Mouse (Mus musculus): ENCODE measurements at regions not wholly inside any gene's neighbourhood (a gene's known extent, or its start where the extent isn't known, plus 50 kb on each side); places are given as distances from the start of the nearest gene placed in this dataset.
A peak's percentile ranks its signal among the peaks of the same experiment; 100 is the strongest.

GRCm38 (mm10) chr12:67471666-67472065 lies 249.3 kb upstream of the Mdga2 start:
- DNase-seq (ENCODE audit: low spot score in 2 of 2) = no peak

DNA sequence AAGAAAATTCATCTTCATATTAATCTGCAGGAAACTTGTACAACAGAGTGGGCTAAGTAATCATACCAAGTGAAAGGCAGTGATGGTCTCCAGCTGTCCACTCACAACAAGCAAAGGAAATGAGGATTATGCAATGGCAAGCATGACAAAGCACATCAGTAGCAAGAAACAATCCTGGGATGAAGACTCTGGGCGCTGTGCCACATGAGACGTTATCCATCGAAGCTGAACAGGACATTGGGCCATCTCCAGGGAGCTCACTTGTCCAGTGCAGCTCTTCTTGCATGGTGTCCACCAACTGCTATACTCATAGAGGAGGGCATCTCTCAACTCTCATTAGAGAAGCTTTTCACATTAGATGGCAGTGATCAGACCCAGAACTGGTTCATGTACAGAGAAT lies 248.7 kb upstream of the Mdga2 start:
- no peak for DNase-seq (ENCODE audit: low spot score in 2 of 2)

- DNase-seq (ENCODE audit: low spot score in 2 of 2) = no peak
These were observed 226.8 kb upstream of the Mdga2 start for GRCm38 (mm10) chr12:67449109-67449508.

DNA sequence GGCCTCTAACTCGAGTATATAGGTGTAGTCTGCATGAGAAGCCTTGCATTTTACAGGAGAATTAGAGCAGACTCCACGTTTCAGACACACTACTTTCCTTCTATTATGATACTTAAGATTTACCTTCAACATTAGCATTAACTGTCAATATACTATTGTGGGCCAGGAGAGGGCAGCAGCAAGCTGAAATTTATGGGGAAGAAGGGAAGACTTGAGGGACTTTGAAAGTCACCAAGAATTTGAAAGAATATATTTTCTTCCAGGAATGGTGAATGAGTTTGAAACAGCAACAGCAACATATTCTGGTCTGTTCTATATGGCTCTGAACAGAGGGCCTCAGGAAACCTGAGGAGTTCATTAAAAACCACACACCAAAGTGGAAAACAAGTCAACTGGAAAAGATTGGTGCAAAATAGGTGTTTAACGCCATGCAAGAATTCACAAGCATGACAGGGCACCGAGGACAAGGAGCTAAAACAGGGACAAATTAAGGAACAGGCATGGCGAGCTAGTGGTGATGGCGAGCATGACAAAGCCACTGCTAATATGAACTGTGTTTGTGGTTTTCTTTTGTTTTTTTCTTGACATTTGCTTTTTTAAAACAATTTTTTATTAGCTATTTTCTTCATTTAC lies 208.1 kb upstream of the Mdga2 start:
- DNase-seq (ENCODE audit: low spot score in 2 of 2) = peak in 1 of 2 experiments; percentile 17

- DNase-seq (ENCODE audit: low spot score in 2 of 2) = no peak
These were observed 204.5 kb upstream of the Mdga2 start for GRCm38 (mm10) chr12:67426801-67427200.

GRCm38 (mm10) chr12:67399537-67399936 lies 177.2 kb upstream of the Mdga2 start:
- DNase-seq (ENCODE audit: low spot score in 2 of 2) = no peak

- DNase-seq (ENCODE audit: low spot score in 2 of 2) = no peak
These were observed 152.2 kb upstream of the Mdga2 start for GRCm38 (mm10) chr12:67374530-67374929.

DNA sequence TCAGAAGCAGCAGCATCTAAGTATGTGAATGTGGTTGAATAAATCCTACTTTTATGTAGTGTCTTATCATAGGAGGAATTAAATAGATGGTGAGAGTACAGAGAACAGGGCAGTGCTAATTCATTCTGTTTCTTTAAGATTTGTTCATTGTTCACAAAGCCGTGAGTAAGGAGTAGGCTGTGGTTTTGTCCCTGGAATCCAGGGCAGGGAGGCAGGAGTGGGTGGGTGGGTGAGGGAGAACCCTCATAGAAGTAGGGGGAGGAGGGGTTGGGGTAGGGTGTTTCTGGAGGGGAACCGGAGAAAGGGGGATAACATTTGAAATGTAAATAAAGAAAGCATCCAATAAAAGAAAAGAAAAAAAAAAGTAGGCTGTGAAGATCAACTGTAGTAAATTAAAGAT lies 126.2 kb upstream of the Mdga2 start:
- DNase-seq (ENCODE audit: low spot score in 2 of 2) = no peak

- no peak for DNase-seq (ENCODE audit: low spot score in 2 of 2)
These were observed 110.2 kb upstream of the Mdga2 start for GRCm38 (mm10) chr12:67332483-67332998.

GRCm38 (mm10) chr12:67326326-67326725 lies 104.0 kb upstream of the Mdga2 start:
- no peak for DNase-seq (ENCODE audit: low spot score in 2 of 2)

DNA sequence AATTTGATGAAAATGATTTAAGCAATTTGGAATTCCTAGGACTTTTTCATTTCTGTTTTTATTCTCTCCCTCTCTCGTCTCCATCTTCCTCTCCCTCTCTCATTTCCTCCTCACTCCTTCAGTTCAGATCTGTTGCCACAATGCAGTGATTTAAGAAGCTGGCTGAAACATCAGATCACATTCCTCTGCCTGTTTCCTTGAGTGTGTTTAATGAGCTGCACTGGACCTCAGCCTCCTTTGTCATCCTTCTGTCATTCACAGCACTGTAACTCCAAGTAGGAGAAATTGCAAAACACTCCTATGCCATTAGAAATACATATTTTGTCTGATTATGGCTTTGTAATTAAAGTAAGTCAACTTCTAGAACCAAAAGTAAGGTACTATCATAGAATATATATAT lies 103.5 kb upstream of the Mdga2 start:
- DNase-seq (ENCODE audit: low spot score in 2 of 2) = no peak

DNA sequence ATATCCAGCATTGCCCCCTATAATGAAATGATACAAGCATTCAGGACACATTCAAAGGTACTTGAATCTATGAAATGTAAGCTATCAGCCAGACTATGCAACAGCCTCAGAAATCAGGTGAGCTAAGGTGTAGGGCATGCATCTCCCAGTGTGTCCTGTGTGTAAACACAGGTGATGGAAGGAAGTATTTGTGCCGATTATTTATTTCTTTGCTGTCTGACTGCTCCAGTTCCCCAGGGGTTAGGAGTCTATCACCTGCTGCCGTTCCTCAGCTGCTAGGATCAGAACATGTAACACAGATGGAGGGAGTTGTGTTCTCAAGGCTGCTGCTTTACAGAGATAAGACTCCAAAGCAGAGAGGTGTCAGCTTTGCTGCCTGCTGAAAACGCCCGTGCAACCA lies 103.0 kb upstream of the Mdga2 start:
- no peak for DNase-seq (ENCODE audit: low spot score in 2 of 2)

- DNase-seq (ENCODE audit: low spot score in 2 of 2) = no peak
These were observed 96.3 kb upstream of the Mdga2 start for GRCm38 (mm10) chr12:67318687-67319086.

- no peak for DNase-seq (ENCODE audit: low spot score in 2 of 2)
These were observed 77.9 kb upstream of the Mdga2 start for GRCm38 (mm10) chr12:67300245-67300644.

- no peak for DNase-seq (ENCODE audit: low spot score in 2 of 2)
These were observed 67.7 kb upstream of the Mdga2 start for GRCm38 (mm10) chr12:67290054-67290453.

DNA sequence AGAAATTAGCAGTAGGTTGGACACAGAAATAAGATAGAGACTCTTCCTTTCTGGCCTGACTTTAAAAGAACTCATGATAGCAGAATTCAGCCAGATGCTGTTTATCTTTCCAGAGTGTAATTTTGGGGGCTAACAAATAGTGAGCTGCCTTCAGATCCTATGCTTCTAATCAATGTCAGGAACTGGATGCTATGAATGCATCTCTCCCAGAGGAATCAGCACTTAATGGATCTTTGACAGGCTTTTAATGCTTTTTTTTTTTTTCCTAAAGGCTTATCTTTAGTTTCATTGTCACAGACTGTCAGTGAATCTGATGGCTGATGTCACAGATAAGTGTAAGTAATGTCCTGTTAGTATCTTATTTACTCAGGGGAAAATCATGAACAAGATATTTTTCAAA lies 50.5 kb upstream of the Mdga2 start:
- DNase-seq (ENCODE audit: low spot score in 2 of 2) = no peak

GRCm38 (mm10) chr12:67272329-67272728 lies 50.0 kb upstream of the Mdga2 start:
- DNase-seq (ENCODE audit: low spot score in 2 of 2) = no peak
